Mouse (Mus musculus) bone marrow, adult 2 months (tissue): ENCODE data around the gene Sytl2.

Experiments used
- CTCF ChIP-seq: fragments of 200-500 bp; IDR thresholded peaks from 2 replicates; pipeline ENCODE4 v1.5.1; 2011; ENCODE audit warnings: low read length, control low read depth; ENCODE audit not compliant: control insufficient read depth, insufficient read depth
- POLR2A ChIP-seq: fragments of 200-500 bp; IDR thresholded peaks from 2 replicates; pipeline ENCODE4 v1.6.1; 2011; ENCODE audit warnings: low read depth, mild to moderate bottlenecking, control low read depth, low read length, borderline replicate concordance; ENCODE audit not compliant: control insufficient read depth

DNA sequence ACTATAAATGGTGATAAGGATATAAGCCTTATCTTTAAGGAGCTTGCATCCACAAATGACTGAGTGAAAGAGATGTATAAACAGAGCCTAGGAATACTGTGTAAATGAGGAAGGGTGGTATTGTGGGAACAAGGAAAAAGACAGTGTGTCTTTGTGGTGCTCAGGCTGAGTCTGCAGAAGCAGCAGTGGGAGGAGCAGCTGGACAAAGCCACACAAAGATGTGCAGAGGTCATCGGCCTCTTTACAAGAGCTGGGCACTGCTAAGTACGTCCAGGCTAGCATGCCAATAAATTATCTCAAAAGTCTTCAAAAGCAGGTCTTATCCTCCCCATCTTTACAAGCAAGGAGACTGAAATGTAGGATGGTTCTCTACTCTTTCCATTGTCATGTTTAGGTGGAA lies 53.9 kb downstream of the Sytl2 start:
- TF ChIP-seq POLR2A = no peak
- TF ChIP-seq CTCF = no peak
